Mouse (Mus musculus) CH12F3 (cell line): ENCODE measurements around the gene Cxcr5.
"Not testable (repeated sequence)": the region's sequence is repeated elsewhere in the genome, so short reads cannot be mapped to it uniquely, and the experiment has no call there.

ENCODE experiments used
- in situ Hi-C: fragments of 300-500 bp; cut with MboI; formaldehyde crosslinking; loops from 2 replicates; pipeline ENCODE4 v1.14.3; 2020; ENCODE audit warnings: low sequenced_read_pairs

The Cxcr5 gene

DNA sequence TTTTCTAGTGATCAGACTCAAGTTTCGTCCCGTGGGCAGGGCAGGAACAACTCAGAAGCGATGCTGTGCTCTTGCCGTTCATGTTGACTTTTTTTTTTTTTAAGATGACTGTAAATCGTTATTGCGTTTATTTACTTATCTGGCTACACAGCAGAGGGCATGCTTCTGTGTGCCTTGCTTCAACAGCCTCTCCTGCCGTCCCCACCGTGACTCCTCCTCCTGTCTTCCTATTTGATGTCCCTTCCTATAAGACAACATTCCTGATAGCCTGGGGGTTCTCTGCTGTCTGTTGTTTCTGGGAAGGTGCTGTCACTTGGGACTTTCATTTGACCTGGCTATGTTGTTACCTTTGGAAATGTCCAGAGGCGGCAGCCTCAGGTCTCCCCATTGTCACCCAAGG is 26.9 kb upstream of the Cxcr5 start:
- in situ Hi-C loops, result no loop called here

- in situ Hi-C loops, result no loop called here
Observed at GRCm38 (mm10) chr9:44587262-44588160, 25.8 kb upstream of the Cxcr5 start.

GRCm38 (mm10) chr9:44586640-44587261 is 25.1 kb upstream of the Cxcr5 start:
- in situ Hi-C loops, result no loop called here

DNA sequence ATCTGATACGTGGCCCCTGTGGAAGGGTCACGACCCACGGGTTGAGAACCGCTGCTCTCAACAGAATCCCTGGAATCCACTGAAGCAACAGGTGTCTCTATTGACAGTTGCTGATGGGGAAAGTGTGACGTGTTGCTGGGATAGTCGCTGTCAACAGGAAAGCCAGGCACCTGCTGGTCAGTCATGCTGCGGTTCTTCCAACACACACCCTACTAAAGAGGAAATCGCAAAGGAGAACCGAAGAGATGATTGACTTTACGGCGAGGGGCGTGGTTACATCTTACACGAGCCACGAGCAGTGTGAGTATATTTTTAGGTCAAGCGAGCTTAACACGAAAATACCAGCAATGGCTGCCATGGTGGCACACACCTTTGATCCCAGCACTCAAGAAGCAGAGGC is 20.7 kb upstream of the Cxcr5 start:
- in situ Hi-C loops, result no loop called here

DNA sequence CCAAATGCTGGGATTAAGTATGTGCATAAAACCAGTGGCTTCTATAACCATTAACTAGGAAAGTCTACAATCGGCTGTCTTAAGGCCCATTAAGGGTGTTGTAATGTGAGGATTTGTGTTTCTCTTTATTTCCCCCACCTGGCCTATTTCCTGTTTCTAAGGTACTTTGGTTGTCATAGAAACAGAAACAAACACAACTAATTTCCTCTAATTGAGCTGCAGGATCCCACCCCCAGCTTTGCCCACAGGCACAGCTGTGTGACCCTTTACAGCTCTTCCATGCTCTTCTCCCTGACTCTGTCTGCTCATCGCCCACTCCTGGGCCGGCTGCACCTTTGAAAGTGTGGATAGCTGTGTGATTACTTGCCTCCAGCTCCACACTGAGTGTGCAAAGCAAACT is 19.7 kb upstream of the Cxcr5 start:
- in situ Hi-C loops, result no loop called here

DNA sequence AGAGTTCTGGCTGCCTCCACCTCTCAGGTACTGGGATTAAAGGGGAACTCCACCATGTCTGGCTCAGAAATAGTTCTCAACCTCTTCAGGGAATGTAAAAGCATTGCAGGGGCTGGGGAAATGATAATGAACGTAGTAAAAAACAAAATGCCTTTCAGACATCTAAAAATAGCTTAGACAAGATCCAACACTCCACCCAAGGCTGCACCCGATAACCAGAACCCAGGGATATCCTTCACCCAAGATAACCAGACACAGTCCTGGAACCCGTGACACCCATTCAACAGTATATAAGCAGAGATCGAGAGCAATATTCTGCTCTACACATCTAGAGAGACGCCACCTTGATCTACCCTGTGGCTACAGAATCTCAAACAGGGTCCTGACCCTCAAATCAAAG is 18.4 kb upstream of the Cxcr5 start:
- in situ Hi-C loops, result no loop called here

- in situ Hi-C loops, result no loop called here
Observed at GRCm38 (mm10) chr9:44579392-44579791, 17.7 kb upstream of the Cxcr5 start.

DNA sequence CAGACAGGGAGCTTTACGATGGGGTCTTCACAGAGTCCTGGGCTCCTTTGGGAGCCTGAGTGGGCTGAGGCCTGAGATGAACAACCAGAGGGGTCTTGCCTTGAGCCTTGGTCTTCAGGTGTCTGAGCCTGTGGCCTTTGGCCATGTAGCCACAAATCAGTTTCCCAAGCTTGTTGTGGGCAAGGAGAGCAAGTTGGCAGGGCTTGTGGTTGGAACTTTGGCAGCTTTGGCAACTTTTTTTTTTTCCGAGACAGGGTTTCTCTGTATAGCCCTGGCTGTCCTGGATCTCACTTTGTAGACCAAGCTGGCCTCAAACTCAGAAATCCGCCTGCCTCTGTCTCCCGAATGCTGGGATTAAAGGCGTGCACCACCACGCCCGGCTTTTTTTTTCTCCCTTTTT is 14.4 kb upstream of the Cxcr5 start:
- in situ Hi-C loops, result not testable (repeated sequence)

DNA sequence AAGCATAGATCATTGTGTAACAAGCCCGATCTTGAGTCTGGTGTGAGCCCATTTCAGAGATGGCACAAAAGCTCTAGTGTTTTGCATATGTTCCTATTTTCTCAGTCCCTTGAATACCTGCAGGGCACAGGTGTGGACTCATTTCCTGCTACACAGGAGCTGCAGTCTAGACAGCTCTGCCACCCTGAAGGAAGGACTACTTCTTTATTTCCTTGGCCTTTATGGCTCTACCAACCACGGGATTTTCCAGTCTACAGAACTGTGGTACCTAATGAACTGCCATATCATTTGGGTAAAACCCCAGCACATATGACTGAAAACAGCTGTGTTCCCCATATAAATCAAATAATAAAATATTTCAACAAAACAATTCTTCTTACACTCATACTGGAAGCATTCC is 13.4 kb upstream of the Cxcr5 start:
- in situ Hi-C loops, result no loop called here

- in situ Hi-C loops, result no loop called here
Observed at GRCm38 (mm10) chr9:44573306-44573705, 11.6 kb upstream of the Cxcr5 start.

- in situ Hi-C loops, result no loop called here
Observed at GRCm38 (mm10) chr9:44570939-44571382, 9.3 kb upstream of the Cxcr5 start.

- in situ Hi-C loops, result no loop called here
Observed at GRCm38 (mm10) chr9:44568083-44568455, 6.4 kb upstream of the Cxcr5 start.

GRCm38 (mm10) chr9:44567338-44568082 is 5.8 kb upstream of the Cxcr5 start:
- in situ Hi-C loops, result no loop called here

DNA sequence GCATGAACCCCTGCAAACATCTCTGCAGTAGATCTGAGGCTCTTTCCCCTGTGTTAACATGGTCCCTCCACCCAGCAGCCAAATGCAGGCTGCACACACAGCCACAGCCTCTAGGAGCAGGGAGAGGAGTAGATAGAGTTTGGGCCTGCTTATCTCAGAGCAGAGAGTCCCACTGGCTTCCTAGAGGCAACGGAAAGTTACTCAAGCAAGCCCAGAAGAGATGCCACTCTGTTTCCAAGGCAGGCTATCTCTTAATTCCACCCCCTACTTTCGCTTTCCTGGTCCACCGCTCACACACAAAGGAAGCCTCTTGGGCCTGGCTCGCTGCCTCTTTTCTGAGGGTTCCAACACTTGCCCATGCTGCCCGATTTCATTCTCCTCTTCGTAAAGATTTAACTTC is 3.7 kb upstream of the Cxcr5 start:
- in situ Hi-C loops, result no loop called here

DNA sequence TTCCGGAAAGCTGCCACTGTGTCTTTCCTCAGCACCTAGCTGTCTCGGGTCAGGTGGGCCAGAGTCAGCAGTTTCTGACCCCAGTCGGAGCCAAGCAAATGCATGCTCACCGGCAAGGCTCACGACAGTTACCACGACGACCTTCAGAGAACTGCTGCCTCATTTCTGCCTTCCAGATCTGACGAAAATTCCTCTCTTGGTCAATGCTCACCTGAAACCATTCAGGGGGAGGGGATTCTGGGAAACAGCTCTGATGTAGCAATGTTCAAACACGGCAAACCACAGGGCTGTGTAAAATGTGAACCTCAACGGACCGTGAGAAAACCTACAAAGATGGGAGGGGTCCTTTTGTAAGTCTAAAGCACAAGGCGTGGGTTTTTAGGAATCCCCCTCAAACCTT is 1.3 kb upstream of the Cxcr5 start:
- in situ Hi-C loops, result no loop called here

- in situ Hi-C loops, result no loop called here
Observed at GRCm38 (mm10) chr9:44552161-44552560, 9.5 kb downstream of the Cxcr5 start.

DNA sequence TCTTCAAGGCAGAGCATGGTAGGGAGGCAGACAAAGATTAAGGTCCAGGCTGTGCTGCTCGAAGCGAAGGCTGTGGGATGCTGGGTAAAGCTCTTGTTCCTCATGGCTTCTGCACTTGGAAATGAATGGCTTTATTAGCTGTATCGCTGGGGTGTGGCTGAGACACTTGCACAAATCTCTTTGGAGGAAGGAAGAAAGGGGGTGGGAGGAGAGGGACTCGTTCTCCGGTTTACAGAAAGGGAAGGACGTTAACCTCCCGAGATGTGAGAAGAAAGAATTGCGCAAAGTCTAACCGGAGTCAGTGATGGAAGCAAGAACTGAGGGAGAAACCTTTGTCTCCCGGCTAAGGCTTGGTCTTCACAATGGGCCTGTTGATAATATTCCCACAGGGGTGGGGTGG is 10.5 kb downstream of the Cxcr5 start:
- in situ Hi-C loops, result no loop called here

GRCm38 (mm10) chr9:44548412-44549152 is 13.1 kb downstream of the Cxcr5 start:
- in situ Hi-C loops, result no loop called here

DNA sequence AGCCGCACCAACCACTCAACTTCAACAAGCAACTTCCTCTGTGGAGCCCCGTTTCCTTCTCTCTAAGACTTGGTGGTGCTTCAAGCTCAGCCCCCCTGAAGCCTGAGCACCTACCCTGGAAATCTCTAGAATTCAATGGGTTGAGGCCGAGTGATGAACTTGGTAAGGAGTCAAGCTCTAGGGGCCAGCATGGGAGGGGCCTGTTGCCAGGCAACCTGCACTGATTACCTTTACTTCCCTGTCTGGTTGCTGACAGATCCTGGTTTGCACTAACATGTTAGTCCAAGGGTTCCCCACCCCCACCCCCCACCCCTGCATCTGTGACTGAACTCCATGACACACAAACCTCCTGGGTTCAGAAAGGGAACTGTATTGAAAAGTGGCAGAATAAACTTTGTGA is 16.7 kb downstream of the Cxcr5 start:
- in situ Hi-C loops, result no loop called here

- in situ Hi-C loops, result no loop called here
Observed at GRCm38 (mm10) chr9:44542364-44542763, 19.3 kb downstream of the Cxcr5 start.

DNA sequence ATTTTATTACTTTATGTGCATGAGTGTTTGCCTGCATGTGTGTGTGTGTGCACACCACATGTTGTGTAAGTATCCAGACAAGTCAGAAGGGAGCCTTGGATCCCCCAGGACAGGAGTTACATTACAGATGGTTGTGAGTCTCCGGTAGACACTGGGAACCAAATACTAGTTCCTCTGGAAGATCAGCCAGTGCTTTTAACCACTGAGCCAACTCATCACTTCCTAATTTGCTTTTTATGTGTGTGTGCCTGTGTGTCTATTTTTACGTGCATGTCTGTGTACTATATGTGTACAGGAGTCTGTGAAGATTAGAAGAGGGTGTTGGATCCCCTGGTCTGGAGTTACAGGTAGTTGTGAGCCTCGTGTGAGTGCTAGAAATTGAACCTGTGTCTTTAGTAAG is 21.0 kb downstream of the Cxcr5 start:
- in situ Hi-C loops, result no loop called here
